Mouse (Mus musculus) forebrain, embryonic 13.5 days (tissue): ENCODE data around the gene Olfr132. TPM values are rescaled to one million over a fixed set of nuclear protein-coding genes. Genes with fewer than 3 reads are reported as not detected.
"Not testable (repeated sequence)": the region's sequence is repeated elsewhere in the genome, so short reads cannot be mapped to it uniquely, and the experiment has no call there.

Source experiments
- ATAC-seq: fragments of 200-750 bp; cut with Nextera tagmentation; 2 replicates; pipeline ENCODE4 v1.8.0; 2017
- H3K27ac ChIP-seq: fragments of 300-500 bp; sonication (generic); 2 replicates; pipeline ENCODE4 v1.5.1; 2015; ENCODE audit warnings: inconsistent platforms, mild to moderate bottlenecking, moderate library complexity
- H3K27me3 ChIP-seq: fragments of 300-500 bp; sonication (generic); 2 replicates; pipeline ENCODE4 v1.6.1; 2015; ENCODE audit warnings: mild to moderate bottlenecking, inconsistent platforms
- H3K36me3 ChIP-seq: fragments of 300-500 bp; sonication (generic); 2 replicates; pipeline ENCODE4 v1.6.1; 2015; ENCODE audit warnings: mild to moderate bottlenecking, inconsistent platforms; ENCODE audit not compliant: poor library complexity, severe bottlenecking
- H3K4me1 ChIP-seq: fragments of 300-500 bp; sonication (generic); 2 replicates; pipeline ENCODE4 v1.6.1; 2015; ENCODE audit warnings: inconsistent platforms
- H3K4me2 ChIP-seq: fragments of 300-500 bp; sonication (generic); 2 replicates; pipeline ENCODE4 v1.6.1; 2015; ENCODE audit warnings: inconsistent platforms, mild to moderate bottlenecking, moderate library complexity
- H3K4me3 ChIP-seq: fragments of 300-500 bp; sonication (generic); 2 replicates; pipeline ENCODE4 v1.5.1; 2015; ENCODE audit warnings: mild to moderate bottlenecking, inconsistent platforms
- H3K9ac ChIP-seq: fragments of 300-500 bp; sonication (generic); 2 replicates; pipeline ENCODE4 v1.6.1; 2015; ENCODE audit warnings: mild to moderate bottlenecking, inconsistent platforms
- H3K9me3 ChIP-seq: fragments of 300-500 bp; sonication (generic); replicated peaks from 2 replicates; pipeline ENCODE4 v1.6.1; 2016; ENCODE audit warnings: inconsistent platforms
- WGBS: fragments of 180-500 bp; shearing (Covaris S2); methylation state at CpG from one replicate; pipeline ENCODE4 v1.1.7; 2015; 5-methylcytosine and 5-hydroxymethylcytosine counted together
- polyA plus RNA-seq: library from polyadenylated mRNA; unstranded; fragments of >200 nt; fragmentation: Nextera tagmentation; extraction: Ambion mirVana; gene quantifications from 2 replicates; pipeline ENCODE4 v1.2.1, GENCODE M21; 2015

Olfr132 gene
- not detected in 2 replicates for polyA plus RNA-seq

DNA sequence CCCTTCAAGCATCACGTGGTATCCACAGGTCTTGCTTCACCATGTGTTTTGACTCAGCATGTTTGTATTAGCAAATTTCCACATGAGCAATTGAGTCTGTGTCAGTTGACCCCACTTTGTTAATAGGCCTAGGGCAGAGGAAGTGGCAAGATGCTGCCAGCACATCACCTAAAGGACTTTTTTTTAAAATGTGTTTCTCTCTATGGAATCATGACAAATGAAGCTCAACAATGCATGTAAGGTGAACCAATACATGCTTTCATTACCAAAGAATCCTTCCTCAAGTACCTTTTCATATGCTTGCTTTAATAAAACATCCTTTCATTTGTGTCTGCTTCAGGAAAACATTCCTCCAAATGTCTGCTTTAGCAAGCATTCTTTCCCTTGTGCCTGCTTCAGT lies at the start of gene Olfr132:
Gene Olfr132 (minus strand): TSS at position 101 of the 400 bp plus-strand sequence.
- Histone ChIP-seq H3K4me2 (no peak within 1 kb of the TSS), H3K4me1 (no peaks in the 10 kb centered on the region), H3K9ac (no peak within 1 kb of the TSS), H3K27me3 (no peaks in the 10 kb centered on the region), H3K9me3 (no peaks in the 10 kb centered on the region), H3K4me3 (no peak within 1 kb of the TSS), H3K36me3 (no peaks in the 10 kb centered on the region), H3K27ac (no peak within 1 kb of the TSS)
- WGBS = 69% methylated on average over 1 of the region's 1 CpGs
- ATAC-seq = no peak

DNA sequence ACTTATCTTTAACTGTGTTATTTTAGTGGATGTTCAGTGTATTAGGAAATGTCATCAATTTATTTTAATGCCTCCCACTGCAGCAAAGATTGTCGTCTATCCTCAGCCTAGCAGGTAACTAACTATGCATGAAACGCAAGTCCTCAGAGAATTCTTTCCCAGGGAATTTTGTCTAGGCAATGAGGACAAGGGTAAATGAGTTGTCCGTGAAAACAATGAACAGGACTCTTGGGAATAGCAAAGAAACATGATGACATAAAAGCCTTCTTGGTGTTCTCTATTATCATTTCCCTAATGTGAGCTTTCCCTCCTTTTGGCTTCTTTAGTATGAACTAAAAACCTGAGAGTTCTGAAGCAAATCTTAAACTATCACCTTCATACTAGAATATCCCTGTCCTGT lies 36.8 kb upstream of the Olfr132 start, which contains the start of gene Olfr134:
Gene Olfr134 (plus strand): TSS at position 301 of the 400 bp plus-strand sequence.
- Histone ChIP-seq H3K27me3 (no peaks in the 10 kb centered on the region), H3K9ac (no peak within 1 kb of the TSS), H3K36me3 (no peaks in the 10 kb centered on the region), H3K4me1 (no peaks in the 10 kb centered on the region), H3K4me3 (no peak within 1 kb of the TSS), H3K27ac (no peak within 1 kb of the TSS), H3K9me3 (no peaks in the 10 kb centered on the region; the same call in 1 of the 2 replicates), H3K4me2 (no peak within 1 kb of the TSS)
- no peak for ATAC-seq
- 74% methylated on average over 3 of the region's 3 CpGs for whole genome bisulfite sequencing

DNA sequence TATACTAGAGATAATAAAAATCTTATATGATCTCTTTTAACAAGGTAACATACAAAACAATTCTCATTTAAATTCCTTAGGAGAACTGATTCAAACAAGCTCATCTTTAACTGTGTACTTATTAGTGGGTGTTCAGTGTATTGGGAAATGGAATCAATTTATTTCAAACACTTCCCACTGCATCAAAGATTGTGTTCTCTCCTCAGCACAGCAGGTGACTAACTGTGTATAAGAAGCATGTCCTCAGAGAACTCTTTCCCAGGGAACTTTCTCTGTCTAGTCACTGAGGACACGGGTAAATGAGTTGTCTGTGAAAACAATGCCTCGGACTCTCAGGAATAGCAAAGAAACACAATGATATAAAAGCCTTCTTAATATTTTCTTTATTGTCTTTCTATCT lies 10.7 kb upstream of the Olfr132 start, which contains the start of gene Olfr133:
Gene Olfr133 (plus strand): TSS at position 301 of the 400 bp plus-strand sequence.
- 73% methylated on average over 2 of the region's 2 CpGs for WGBS
- Histone ChIP-seq H3K4me2 (no peak within 1 kb of the TSS), H3K27ac (no peak within 1 kb of the TSS), H3K9ac (no peak within 1 kb of the TSS), H3K27me3 (no peaks in the 10 kb centered on the region), H3K36me3 (no peaks in the 10 kb centered on the region), H3K9me3 (0 out of 2 replicates have a peak, but pooled peaks cover 2% of the 10 kb centered on the region), H3K4me1 (no peaks in the 10 kb centered on the region), H3K4me3 (no peak within 1 kb of the TSS)
- ATAC-seq = no peak

DNA sequence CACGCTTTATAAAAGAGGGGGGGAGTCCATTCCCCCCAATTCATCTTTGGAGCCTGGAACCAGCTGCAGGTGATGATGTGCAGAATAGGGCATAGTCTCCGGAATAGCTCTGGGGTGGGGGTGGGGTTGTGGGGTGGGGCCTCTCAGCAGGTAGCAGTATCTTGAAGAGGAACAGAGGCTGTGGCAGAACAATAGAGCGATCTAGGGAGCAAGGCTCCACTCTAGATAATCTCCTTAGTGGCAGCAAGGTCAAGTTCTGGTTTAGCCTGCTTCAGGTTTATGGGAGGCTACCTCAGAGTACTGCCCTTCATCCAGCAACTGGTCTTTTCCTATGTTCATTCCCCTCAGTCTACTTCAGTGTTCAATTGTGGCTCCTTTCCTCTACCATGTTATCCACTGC lies 9.0 kb downstream of the Olfr132 start:
- not testable (repeated sequence) for H3K27me3 ChIP-seq, H3K4me3 ChIP-seq, ATAC-seq, H3K4me2 ChIP-seq, H3K9ac ChIP-seq, H3K9me3 ChIP-seq, H3K36me3 ChIP-seq, H3K27ac ChIP-seq, H3K4me1 ChIP-seq
- 53% methylated on average over 3 of the region's 3 CpGs for WGBS

DNA sequence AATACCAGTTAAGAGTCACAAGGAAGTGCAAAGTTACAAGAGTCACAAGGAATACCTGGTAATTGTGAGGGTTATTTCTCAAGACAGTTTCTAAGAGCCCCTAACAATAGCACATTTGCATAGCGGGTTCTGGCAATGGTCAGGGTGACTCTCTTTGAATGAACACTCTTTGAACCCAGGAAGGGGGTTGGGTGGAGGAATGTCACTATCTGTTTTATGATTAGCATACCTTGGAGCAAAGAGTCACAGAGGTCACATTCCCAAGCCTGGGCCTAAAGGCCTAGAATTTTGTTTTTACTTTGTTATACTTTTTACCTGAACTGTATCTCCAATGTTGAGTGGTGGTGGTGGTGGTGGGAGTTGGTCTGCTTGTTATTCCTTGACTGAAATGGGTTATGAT lies 10.1 kb downstream of the Olfr132 start:
- H3K36me3 ChIP-seq, H3K27ac ChIP-seq, ATAC-seq, H3K4me1 ChIP-seq, H3K4me3 ChIP-seq, H3K9ac ChIP-seq, H3K27me3 ChIP-seq, H3K9me3 ChIP-seq, H3K4me2 ChIP-seq: not testable (repeated sequence)
- 86% methylated on average over 1 of the region's 1 CpGs for WGBS

DNA sequence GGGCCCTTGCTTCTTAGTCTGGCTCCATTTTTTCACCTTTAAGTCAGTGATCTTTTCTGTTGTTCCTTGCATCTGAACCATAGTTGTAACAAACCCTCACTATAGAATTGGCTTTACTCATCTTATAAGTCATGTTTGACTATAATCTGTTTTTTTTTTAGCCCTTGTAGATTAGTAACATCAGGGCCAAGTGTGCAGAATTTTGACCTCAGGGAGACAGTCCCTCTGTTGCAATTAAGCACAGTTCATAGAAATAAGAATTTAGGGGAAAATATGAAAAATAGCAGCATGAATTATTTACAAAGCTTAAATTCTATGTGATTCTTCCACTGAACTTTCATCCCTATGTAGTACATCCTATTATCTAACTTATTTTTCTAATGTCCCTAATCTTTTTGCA lies 45.7 kb downstream of the Olfr132 start, which contains the start of gene Olfr131:
Gene Olfr131 (minus strand): TSS at position 101 of the 400 bp plus-strand sequence.
- H3K9ac ChIP-seq = no peak within 1 kb of the TSS
- H3K4me1 ChIP-seq = no peaks in the 10 kb centered on the region
- H3K9me3 ChIP-seq = no peaks in the 10 kb centered on the region
- no peak within 1 kb of the TSS for H3K4me2 ChIP-seq
- no peaks in the 10 kb centered on the region for H3K27me3 ChIP-seq
- H3K4me3 ChIP-seq = no peak within 1 kb of the TSS
- no peak for ATAC-seq
- H3K36me3 ChIP-seq = no peaks in the 10 kb centered on the region
- H3K27ac ChIP-seq = no peak within 1 kb of the TSS

DNA sequence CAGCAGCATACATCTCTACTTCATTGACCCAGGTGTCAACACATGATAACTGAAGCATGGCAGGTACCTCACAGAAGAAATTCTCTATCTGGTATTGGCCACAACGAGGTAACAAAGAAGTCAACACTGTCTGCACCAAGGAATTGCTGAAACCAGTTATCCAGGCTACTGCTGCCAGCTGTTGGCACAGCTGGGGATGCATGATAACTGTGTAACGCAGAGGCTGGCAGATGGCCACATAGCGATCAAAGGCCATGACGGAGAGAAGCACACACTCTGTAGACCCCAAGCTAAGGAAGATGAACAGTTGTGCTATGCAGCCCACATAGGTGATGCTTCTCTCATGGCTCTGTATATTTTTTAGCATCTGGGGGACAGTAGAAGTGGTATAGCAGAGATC lies 52.0 kb downstream of the Olfr132 start:
- Histone ChIP-seq H3K4me3 (no peak overlapping the region), H3K36me3 (no peaks in the 10 kb centered on the region), H3K9ac (no peak overlapping the region), H3K27ac (no peak overlapping the region), H3K4me2 (no peak overlapping the region), H3K4me1 (no peaks in the 10 kb centered on the region), H3K27me3 (no peaks in the 10 kb centered on the region), H3K9me3 (0 out of 2 replicates have a peak, but pooled peaks cover 9% of the 10 kb centered on the region)
- 89% methylated on average over 4 of the region's 4 CpGs for WGBS
- ATAC-seq = no peak

Other genes with a start within 250 kb of the Olfr132 start
- not detected in 2 replicates for gene Olfr127, start 234.1 kb downstream of the Olfr132 start, polyA plus RNA-seq
- not detected in 2 replicates for gene Olfr128, start 214.0 kb downstream of the Olfr132 start, polyA plus RNA-seq
- not detected in 2 replicates for gene Olfr761, start 181.4 kb downstream of the Olfr132 start, polyA plus RNA-seq
- not detected in 2 replicates for gene Olfr129, start 74.4 kb downstream of the Olfr132 start, polyA plus RNA-seq
- not detected in 2 replicates for gene Olfr130, start 70.6 kb downstream of the Olfr132 start, polyA plus RNA-seq
- not detected in 2 replicates for gene Olfr131, start 45.8 kb downstream of the Olfr132 start, polyA plus RNA-seq
- not detected in 2 replicates for gene Olfr133, start 10.8 kb upstream of the Olfr132 start, polyA plus RNA-seq
- not detected in 2 replicates for gene Olfr134, start 36.9 kb upstream of the Olfr132 start, polyA plus RNA-seq
- gene Olfr135, start 69.8 kb upstream of the Olfr132 start, polyA plus RNA-seq = not detected in 2 replicates
- gene Olfr138, start 126.5 kb upstream of the Olfr132 start, polyA plus RNA-seq = not detected in 2 replicates
- gene Olfr137, start 173.0 kb upstream of the Olfr132 start, polyA plus RNA-seq = not detected in 2 replicates
- gene Olfr136, start 195.3 kb upstream of the Olfr132 start, polyA plus RNA-seq = not detected in 2 replicates